Mouse (Mus musculus): ENCODE results near the gene Chrnd. TPM values are rescaled to one million over a fixed set of nuclear protein-coding genes. Genes with fewer than 3 reads are reported as not detected.

Gene Chrnd
- polyA plus RNA-seq, 1 experiment from 2014 or later: not detected

DNA sequence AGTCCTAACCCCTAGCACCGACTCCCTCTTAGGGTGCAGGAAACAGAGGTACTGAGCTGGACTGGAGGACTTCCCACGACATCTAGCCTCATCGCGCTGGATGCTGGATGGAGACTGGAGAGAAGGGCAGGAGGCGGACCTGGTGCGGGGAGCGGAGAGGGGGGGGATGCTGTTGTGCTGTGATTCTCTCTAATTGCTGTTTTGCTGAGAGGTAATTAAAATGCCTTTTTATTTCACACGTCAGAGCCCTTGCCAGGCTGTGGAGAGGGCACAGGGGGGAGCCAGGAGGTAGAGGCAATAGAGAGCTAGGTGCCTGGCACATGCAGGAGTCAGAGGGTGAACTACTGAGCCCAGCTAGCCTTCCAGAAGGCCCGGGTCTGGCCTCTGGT is 25.6 kb upstream of the Chrnd start:
- TF ChIP-seq CTCF (IDR thresholded peaks at IDR 0.05) (no peak), EP300 (IDR thresholded peaks at IDR 0.05) (no peak)
- ATAC-seq (no peak), DNase-seq (ENCODE audit: low spot score) (no peak)
- 41% methylated on average over 9 of the region's 9 CpGs for WGBS
- Histone ChIP-seq H3K4me2 (replicated peaks; ENCODE audit: low read depth, low read length) (no peak overlapping the region), H3K4me1 (ENCODE audit: insufficient read depth, low read depth, low read length) (no peaks in the 10 kb centered on the region), H3K4me3 (ENCODE audit: low read depth, low read length) (no peak overlapping the region), H3K27ac (ENCODE audit: low read length) (no peak overlapping the region), H3K36me3 (ENCODE audit: insufficient read depth, low read length) (no peaks in the 10 kb centered on the region), H3K27me3 (replicated peaks; ENCODE audit: insufficient read depth, low read length) (peaks cover 2% of the 10 kb centered on the region), H3K9me3 (ENCODE audit: low read length) (no peaks in the 10 kb centered on the region), H3K9ac (replicated peaks; ENCODE audit: low read depth) (no peak overlapping the region)

DNA sequence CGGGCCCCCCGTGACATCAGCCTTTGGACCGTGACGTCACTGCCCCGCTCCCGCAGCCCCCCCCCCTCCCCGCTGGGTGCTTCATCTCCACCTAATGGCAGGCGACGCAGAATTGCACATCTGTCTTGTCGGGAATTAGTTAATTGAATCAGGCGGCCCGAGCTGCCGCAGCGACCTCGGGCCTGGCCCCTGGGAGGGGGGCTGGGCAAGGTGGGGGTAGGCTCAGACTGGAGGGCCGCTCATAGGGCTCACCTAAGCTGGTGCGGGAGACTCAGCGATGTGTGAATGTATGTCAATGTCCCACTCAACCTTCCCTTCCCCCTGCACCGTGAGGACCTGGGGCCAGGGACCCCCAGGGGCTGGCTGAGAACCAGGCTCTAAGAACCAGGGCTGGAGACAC is 19.9 kb upstream of the Chrnd start:
- Histone ChIP-seq H3K4me3 (ENCODE audit: low read depth, low read length) (no peak overlapping the region), H3K9me3 (ENCODE audit: low read length) (no peaks in the 10 kb centered on the region), H3K27ac (ENCODE audit: low read length) (no peak overlapping the region), H3K36me3 (ENCODE audit: insufficient read depth, low read length) (no peaks in the 10 kb centered on the region), H3K4me1 (ENCODE audit: insufficient read depth, low read depth, low read length) (no peaks in the 10 kb centered on the region), H3K9ac (replicated peaks; ENCODE audit: low read depth) (no peak overlapping the region), H3K4me2 (replicated peaks; ENCODE audit: low read depth, low read length) (no peak overlapping the region), H3K27me3 (replicated peaks; ENCODE audit: insufficient read depth, low read length) (peaks cover 13% of the 10 kb centered on the region)
- 10% methylated on average over 18 of the region's 19 CpGs for WGBS
- TF ChIP-seq CTCF (IDR thresholded peaks at IDR 0.05) (no peak), EP300 (IDR thresholded peaks at IDR 0.05) (no peak)
- ATAC-seq (no peak), DNase-seq (ENCODE audit: low spot score) (no peak)

GRCm38 (mm10) chr1:87171312-87171711 is 19.1 kb upstream of the Chrnd start:
- H3K9me3 ChIP-seq (ENCODE audit: low read length): no peaks in the 10 kb centered on the region

DNA sequence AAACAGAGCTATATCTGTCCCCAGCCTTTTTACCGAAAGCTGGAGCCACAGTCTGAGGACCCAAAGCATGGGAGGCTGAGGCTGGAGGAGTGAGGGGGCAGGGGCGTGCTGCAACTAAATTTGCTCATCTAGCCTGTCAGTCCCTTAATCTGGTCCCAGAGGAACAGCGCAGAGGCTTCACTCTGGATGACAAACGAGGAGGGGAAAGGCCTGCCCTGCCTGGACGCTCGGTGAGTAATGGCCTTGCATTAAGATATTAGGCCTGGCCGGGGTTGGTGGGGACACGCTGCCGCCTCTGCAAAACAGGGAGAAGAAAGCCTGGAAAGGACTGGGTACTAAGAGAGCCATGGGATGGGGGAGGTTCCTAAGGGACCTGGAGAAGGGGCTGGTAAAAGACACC is 18.1 kb upstream of the Chrnd start:
- Histone ChIP-seq H3K9me3 (ENCODE audit: low read length) (no peaks in the 10 kb centered on the region), H3K4me2 (replicated peaks; ENCODE audit: low read depth, low read length) (no peak overlapping the region), H3K4me3 (ENCODE audit: low read depth, low read length) (no peak overlapping the region), H3K36me3 (ENCODE audit: insufficient read depth, low read length) (no peaks in the 10 kb centered on the region), H3K9ac (replicated peaks; ENCODE audit: low read depth) (no peak overlapping the region), H3K27ac (ENCODE audit: low read length) (no peak overlapping the region), H3K4me1 (ENCODE audit: insufficient read depth, low read depth, low read length) (no peaks in the 10 kb centered on the region), H3K27me3 (replicated peaks; ENCODE audit: insufficient read depth, low read length) (peaks cover 13% of the 10 kb centered on the region)
- DNase-seq (ENCODE audit: low spot score): no peak
- WGBS: 41% methylated on average over 9 of the region's 9 CpGs
- TF ChIP-seq CTCF (IDR thresholded peaks at IDR 0.05) (no peak), EP300 (IDR thresholded peaks at IDR 0.05) (no peak)
- ATAC-seq: no peak

More at GRCm38 (mm10) chr1:87171312-87171711, 19.1 kb upstream of the Chrnd start:
- peaks cover 13% of the 10 kb centered on the region for H3K27me3 ChIP-seq (replicated peaks; ENCODE audit: insufficient read depth, low read length)
- ATAC-seq (no peak), DNase-seq (ENCODE audit: low spot score) (no peak)
- no peak overlapping the region for H3K9ac ChIP-seq (replicated peaks; ENCODE audit: low read depth)
- H3K4me3 ChIP-seq (ENCODE audit: low read depth, low read length): no peak overlapping the region
- 76% methylated on average over 1 of the region's 1 CpGs for WGBS
- TF ChIP-seq CTCF (IDR thresholded peaks at IDR 0.05) (no peak), EP300 (IDR thresholded peaks at IDR 0.05) (no peak)
- no peak overlapping the region for H3K4me2 ChIP-seq (replicated peaks; ENCODE audit: low read depth, low read length)
- no peaks in the 10 kb centered on the region for H3K36me3 ChIP-seq (ENCODE audit: insufficient read depth, low read length)
- H3K4me1 ChIP-seq (ENCODE audit: insufficient read depth, low read depth, low read length): no peaks in the 10 kb centered on the region
- no peak overlapping the region for H3K27ac ChIP-seq (ENCODE audit: low read length)

DNA sequence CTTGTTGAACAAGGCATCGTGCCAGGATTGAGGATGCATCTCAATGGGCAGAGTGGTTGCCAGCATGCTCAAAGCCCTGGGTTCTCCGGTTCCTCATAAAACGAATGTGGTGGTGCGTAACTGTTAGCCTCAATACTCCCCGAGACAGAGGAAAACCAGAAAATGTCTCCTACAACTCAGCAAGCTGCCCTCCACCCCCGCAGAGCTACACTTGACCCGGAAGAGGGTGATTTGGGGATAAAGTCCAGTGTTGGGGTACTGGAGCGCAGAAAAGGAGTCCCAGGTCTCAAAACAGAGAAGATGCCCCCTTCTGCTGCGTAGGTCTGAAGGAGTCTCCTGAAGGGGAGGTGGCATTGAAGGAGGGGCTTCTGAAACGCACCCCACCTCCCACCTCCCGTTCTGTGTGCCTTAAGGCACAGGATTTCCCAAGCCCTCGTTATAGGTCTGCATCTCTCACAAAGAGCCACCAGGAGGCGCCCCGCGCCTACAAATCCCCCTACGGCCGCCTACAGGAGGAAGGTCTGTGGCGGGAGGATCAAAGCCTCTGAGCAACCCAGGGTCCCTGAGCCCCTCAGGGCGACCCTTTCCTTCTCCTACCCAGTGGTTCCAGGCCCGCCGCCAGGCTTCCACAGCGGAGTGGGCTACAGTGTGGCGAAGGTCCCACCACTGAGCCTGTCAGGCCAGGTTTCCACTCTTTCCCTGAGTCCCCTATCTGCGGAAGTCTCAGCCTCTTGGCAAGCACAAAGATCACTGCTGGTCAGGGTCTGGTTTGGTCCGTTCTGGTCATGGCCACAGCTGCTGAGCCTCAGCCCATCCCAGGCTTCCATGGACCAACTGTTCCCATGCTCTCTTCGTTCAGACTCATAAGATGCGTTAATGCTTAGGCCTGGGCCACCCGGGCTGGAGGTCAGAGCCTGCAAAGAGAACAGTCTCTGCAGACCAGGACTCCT is 16.1 kb upstream of the Chrnd start:
- WGBS: 25% methylated on average over 28 of the region's 28 CpGs
- H3K36me3 ChIP-seq (ENCODE audit: insufficient read depth, low read length): no peaks in the 10 kb centered on the region
- H3K27ac ChIP-seq (ENCODE audit: low read length): no peak overlapping the region
- peaks cover 13% of the 10 kb centered on the region for H3K27me3 ChIP-seq (replicated peaks; ENCODE audit: insufficient read depth, low read length)
- no peak overlapping the region for H3K4me3 ChIP-seq (ENCODE audit: low read depth, low read length)
- TF ChIP-seq CTCF (IDR thresholded peaks at IDR 0.05) (peak; percentile 80), EP300 (IDR thresholded peaks at IDR 0.05) (no peak)
- ATAC-seq: peak; percentile 60
- DNase-seq (ENCODE audit: low spot score): peak; percentile 72
- H3K9ac ChIP-seq (replicated peaks; ENCODE audit: low read depth): no peak overlapping the region
- H3K4me2 ChIP-seq (replicated peaks; ENCODE audit: low read depth, low read length): no peak overlapping the region
- no peaks in the 10 kb centered on the region for H3K9me3 ChIP-seq (ENCODE audit: low read length)
- no peaks in the 10 kb centered on the region for H3K4me1 ChIP-seq (ENCODE audit: insufficient read depth, low read depth, low read length)

DNA sequence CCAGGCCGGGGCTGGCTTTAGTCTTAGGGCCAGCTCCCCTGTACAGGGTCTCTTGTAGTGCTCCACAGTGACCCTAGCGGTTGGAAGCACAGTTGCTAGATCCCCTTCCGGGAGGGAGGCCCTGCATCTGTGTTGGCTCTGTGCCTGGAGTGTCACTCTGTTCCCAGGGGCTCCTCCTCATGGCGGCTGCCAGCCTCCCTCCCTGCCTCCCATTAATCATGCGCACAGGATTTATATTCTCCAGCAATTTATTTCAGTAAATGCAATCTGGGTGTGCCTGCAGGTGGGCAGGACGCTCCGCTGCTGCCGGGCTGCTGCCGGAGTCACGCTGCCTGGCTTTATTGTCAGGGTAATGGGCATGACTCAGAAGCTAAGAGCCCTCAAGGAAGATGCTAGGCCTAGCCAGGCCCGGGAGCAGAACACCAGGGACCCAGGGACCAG is 14.5 kb upstream of the Chrnd start:
- Histone ChIP-seq H3K27ac (ENCODE audit: low read length) (no peak overlapping the region), H3K4me1 (ENCODE audit: insufficient read depth, low read depth, low read length) (no peaks in the 10 kb centered on the region), H3K9me3 (ENCODE audit: low read length) (no peaks in the 10 kb centered on the region), H3K27me3 (replicated peaks; ENCODE audit: insufficient read depth, low read length) (peaks cover 9% of the 10 kb centered on the region; the same call in 1 of the 2 replicates), H3K36me3 (ENCODE audit: insufficient read depth, low read length) (no peaks in the 10 kb centered on the region), H3K4me3 (ENCODE audit: low read depth, low read length) (no peak overlapping the region), H3K4me2 (replicated peaks; ENCODE audit: low read depth, low read length) (no peak overlapping the region), H3K9ac (replicated peaks; ENCODE audit: low read depth) (no peak overlapping the region)
- no peak for TF ChIP-seq EP300 (IDR thresholded peaks at IDR 0.05)
- TF ChIP-seq CTCF (IDR thresholded peaks at IDR 0.05): peak; percentile 71
- whole genome bisulfite sequencing: 16% methylated on average over 11 of the region's 11 CpGs
- ATAC-seq: peak; percentile 66
- DNase-seq (ENCODE audit: low spot score): peak; percentile 83
